Mouse (Mus musculus): ENCODE results near the gene Il9r. TPM values are rescaled to one million over a fixed set of nuclear protein-coding genes. Genes with fewer than 3 reads are reported as not detected.

The Il9r gene
- polyA plus RNA-seq, 2 experiments: 0.21 to 0.54 TPM

DNA sequence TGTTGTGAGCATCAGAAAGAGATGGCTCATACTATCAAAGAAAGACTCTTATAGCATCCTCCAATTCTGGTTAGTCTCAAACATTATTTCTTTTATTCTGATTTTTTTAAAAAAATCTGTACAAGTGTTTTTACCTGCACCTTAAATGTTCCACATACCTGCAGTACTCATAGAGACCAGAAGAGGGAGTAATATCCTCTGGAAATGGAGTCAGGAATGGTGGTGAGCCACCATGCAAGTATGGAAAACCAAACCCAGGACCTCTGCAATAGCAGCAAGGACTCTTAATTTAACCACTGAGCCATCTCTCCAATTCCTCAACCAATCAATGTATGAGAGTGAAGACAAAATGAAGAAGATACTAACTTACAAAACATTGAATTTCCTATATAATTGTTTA is 47.3 kb downstream of the Il9r start:
- no peaks in the 10 kb centered on the region for H3K27me3 ChIP-seq (ENCODE audit: control insufficient read depth, insufficient read depth, low read length)
- no peak for TF ChIP-seq POLR2A (IDR thresholded peaks at IDR 0.05; ENCODE audit: borderline replicate concordance, extremely low read depth, insufficient read depth, insufficient read length)
- no peak for DNase-seq (ENCODE audit: low spot score)

DNA sequence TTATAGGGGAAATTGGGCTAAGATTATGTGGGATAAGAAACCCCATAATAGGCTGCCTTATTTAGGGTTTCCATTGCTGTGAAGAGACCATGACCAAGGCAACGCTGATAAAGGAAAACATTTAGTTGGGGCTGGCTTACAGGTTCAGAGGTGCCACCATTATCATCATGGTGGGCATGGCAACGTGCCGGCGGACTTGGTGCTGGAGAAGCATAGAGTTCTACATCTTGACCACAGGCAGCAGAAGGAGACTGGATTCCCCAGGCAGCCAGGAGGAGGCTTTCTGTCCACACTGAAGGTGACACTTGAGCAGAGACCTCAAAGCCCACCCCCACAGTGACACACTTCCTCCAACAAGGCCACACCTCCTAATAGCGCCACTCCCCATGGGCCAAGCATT is 48.8 kb downstream of the Il9r start:
- Histone ChIP-seq H3K27me3 (ENCODE audit: control insufficient read depth, insufficient read depth, low read length) (no peaks in the 10 kb centered on the region), H3K4me3 (replicated peaks; ENCODE audit: low read length) (no peak overlapping the region), H3K4me2 (replicated peaks; ENCODE audit: low read depth, low read length, severe bottlenecking) (no peak overlapping the region), H3K27ac (replicated peaks; ENCODE audit: low read depth, low read length) (no peak overlapping the region), H3K4me1 (ENCODE audit: control insufficient read depth, insufficient read depth, low read length) (no peaks in the 10 kb centered on the region), H3K9ac (ENCODE audit: low read depth, low read length, severe bottlenecking) (no peak overlapping the region), H3K36me3 (ENCODE audit: control insufficient read depth, insufficient read depth, low read length) (no peaks in the 10 kb centered on the region), H3K9me3 (ENCODE audit: control insufficient read depth, low read length) (no peaks in the 10 kb centered on the region)
- WGBS: 91% methylated on average over 5 of the region's 5 CpGs
- TF ChIP-seq POLR2A (IDR thresholded peaks at IDR 0.05; ENCODE audit: borderline replicate concordance, extremely low read depth, insufficient read depth, insufficient read length): no peak
- ATAC-seq (ENCODE audit: low FRiP score, low read depth) (no peak), DNase-seq (ENCODE audit: low spot score) (no peak)

More for the DNA sequence above, 47.3 kb downstream of the Il9r start:
- Histone ChIP-seq H3K4me2 (replicated peaks; ENCODE audit: low read depth, low read length, severe bottlenecking) (no peak overlapping the region), H3K4me3 (replicated peaks; ENCODE audit: low read length) (no peak overlapping the region), H3K9ac (ENCODE audit: low read depth, low read length, severe bottlenecking) (no peak overlapping the region), H3K36me3 (ENCODE audit: control insufficient read depth, insufficient read depth, low read length) (no peaks in the 10 kb centered on the region), H3K4me1 (ENCODE audit: control insufficient read depth, insufficient read depth, low read length) (no peaks in the 10 kb centered on the region), H3K27ac (replicated peaks; ENCODE audit: low read depth, low read length) (no peak overlapping the region), H3K9me3 (ENCODE audit: control insufficient read depth, low read length) (no peaks in the 10 kb centered on the region)
- ATAC-seq (ENCODE audit: low FRiP score, low read depth): no peak

DNA sequence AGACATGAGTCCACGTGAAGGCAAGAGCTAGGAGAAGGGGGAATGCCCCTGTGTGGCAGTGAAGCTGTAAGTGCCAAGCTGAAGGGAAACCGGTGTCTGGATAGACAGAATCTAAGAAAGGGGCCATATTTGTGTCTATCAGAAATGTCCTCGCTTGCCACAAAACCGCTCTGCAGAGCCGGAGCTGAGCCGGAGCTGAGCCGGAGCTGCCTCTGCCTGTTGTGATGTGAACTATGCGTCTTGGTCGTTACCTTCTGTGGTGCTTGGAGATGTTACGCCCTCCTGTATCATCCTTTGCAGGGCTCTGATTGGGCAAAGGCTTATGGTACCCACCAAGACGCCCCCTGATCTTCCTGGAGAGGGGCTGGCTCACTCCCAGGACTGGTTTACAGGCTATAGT is 50.5 kb downstream of the Il9r start:
- no peaks in the 10 kb centered on the region for H3K27me3 ChIP-seq (ENCODE audit: control insufficient read depth, insufficient read depth, low read length)
- no peaks in the 10 kb centered on the region for H3K9me3 ChIP-seq (ENCODE audit: control insufficient read depth, low read length)
- no peak overlapping the region for H3K9ac ChIP-seq (ENCODE audit: low read depth, low read length, severe bottlenecking)
- ATAC-seq (ENCODE audit: low FRiP score, low read depth) (no peak), DNase-seq (ENCODE audit: low spot score) (no peak)
- no peak overlapping the region for H3K27ac ChIP-seq (replicated peaks; ENCODE audit: low read depth, low read length)
- TF ChIP-seq POLR2A (IDR thresholded peaks at IDR 0.05; ENCODE audit: borderline replicate concordance, extremely low read depth, insufficient read depth, insufficient read length): no peak
- no peak overlapping the region for H3K4me3 ChIP-seq (replicated peaks; ENCODE audit: low read length)
- WGBS: 68% methylated on average over 11 of the region's 11 CpGs
- no peaks in the 10 kb centered on the region for H3K36me3 ChIP-seq (ENCODE audit: control insufficient read depth, insufficient read depth, low read length)
- no peak overlapping the region for H3K4me2 ChIP-seq (replicated peaks; ENCODE audit: low read depth, low read length, severe bottlenecking)
- H3K4me1 ChIP-seq (ENCODE audit: control insufficient read depth, insufficient read depth, low read length): no peaks in the 10 kb centered on the region

DNA sequence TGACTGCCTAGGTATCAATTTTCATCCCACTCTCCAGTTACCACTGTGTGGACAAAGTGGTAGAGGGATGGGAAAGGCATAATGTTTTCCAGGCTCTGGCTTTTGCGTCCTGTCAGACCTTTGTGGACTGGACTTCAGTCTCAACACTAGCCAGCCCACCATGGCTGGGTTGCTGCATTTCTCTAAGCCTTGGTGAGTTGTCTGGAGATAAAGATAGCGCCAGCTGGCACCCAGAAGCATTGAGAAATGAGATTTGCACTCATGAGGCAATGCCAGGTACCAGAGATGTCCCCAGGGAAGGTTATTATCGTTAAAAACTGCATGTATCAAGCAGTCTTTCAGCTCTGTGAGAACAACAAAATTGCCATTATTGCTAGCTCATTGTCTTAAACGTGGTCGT is 57.3 kb downstream of the Il9r start:
- no peak for TF ChIP-seq POLR2A (IDR thresholded peaks at IDR 0.05; ENCODE audit: borderline replicate concordance, extremely low read depth, insufficient read depth, insufficient read length)

DNA sequence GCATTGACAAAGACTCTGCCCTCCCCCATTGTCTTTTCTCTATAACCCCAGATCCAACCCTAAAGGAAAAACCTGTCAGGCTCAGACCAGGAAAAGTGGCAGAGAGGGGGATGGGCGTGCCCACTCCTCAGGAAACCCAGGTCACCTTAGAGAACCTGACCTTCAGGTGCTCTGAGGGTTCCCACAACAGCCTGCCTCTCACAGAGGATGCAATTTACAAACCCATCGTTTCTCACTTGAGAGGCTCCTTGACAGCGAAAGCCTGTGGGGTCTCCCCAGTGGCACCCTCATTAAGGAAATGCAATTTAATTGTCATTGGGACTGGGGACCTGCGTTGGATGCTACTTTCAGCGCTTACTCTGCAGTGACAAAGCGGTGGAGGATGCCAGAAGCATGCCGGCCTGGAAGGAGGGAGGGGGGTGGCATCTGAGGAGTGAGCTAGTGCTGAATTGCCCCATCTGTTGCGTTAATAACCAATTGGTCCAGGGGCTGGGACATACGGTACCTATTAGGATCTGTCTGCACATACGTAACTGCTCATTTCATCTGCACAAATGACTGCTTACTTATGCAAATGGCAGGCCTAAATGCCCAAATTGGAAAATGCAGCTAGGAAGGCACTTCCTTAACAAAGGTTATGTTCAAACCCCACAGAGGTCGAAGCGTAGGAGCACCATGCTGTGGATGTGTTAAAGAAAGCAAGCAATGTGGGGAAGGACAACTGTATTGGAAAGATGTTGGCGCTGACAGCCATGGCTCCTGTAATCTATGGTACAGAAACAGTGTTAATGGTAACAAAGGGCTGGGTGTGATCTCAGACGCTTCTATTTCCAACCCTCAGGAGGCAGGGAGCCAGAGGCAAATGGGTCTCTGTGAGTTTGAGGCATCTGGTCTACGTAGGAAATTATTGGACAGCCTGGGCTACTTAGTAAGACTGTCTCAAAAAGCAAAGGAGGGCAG is 58.2 kb downstream of the Il9r start:
- no peak for TF ChIP-seq POLR2A (IDR thresholded peaks at IDR 0.05; ENCODE audit: borderline replicate concordance, extremely low read depth, insufficient read depth, insufficient read length)
- 36% methylated on average over 15 of the region's 15 CpGs for WGBS
- Histone ChIP-seq H3K27me3 (ENCODE audit: control insufficient read depth, insufficient read depth, low read length) (no peaks in the 10 kb centered on the region), H3K27ac (replicated peaks; ENCODE audit: low read depth, low read length) (no peak overlapping the region), H3K36me3 (ENCODE audit: control insufficient read depth, insufficient read depth, low read length) (no peaks in the 10 kb centered on the region), H3K9ac (ENCODE audit: low read depth, low read length, severe bottlenecking) (no peak overlapping the region), H3K9me3 (ENCODE audit: control insufficient read depth, low read length) (no peaks in the 10 kb centered on the region), H3K4me3 (replicated peaks; ENCODE audit: low read length) (no peak overlapping the region), H3K4me2 (replicated peaks; ENCODE audit: low read depth, low read length, severe bottlenecking) (no peak overlapping the region), H3K4me1 (ENCODE audit: control insufficient read depth, insufficient read depth, low read length) (peaks cover 5% of the 10 kb centered on the region; the same call in 1 of the 2 replicates)
- ATAC-seq (ENCODE audit: low FRiP score, low read depth): no peak
- DNase-seq (ENCODE audit: low spot score): no peak

More for the DNA sequence above, 57.3 kb downstream of the Il9r start:
- H3K4me3 ChIP-seq (replicated peaks; ENCODE audit: low read length): no peak overlapping the region
- H3K4me1 ChIP-seq (ENCODE audit: control insufficient read depth, insufficient read depth, low read length): peaks cover 5% of the 10 kb centered on the region; the same call in 1 of the 2 replicates
- no peak overlapping the region for H3K4me2 ChIP-seq (replicated peaks; ENCODE audit: low read depth, low read length, severe bottlenecking)
- no peaks in the 10 kb centered on the region for H3K27me3 ChIP-seq (ENCODE audit: control insufficient read depth, insufficient read depth, low read length)
- 74% methylated on average over 5 of the region's 5 CpGs for WGBS
- ATAC-seq (ENCODE audit: low FRiP score, low read depth) (no peak), DNase-seq (ENCODE audit: low spot score) (no peak)
- H3K9me3 ChIP-seq (ENCODE audit: control insufficient read depth, low read length): no peaks in the 10 kb centered on the region
- H3K36me3 ChIP-seq (ENCODE audit: control insufficient read depth, insufficient read depth, low read length): no peaks in the 10 kb centered on the region
- H3K9ac ChIP-seq (ENCODE audit: low read depth, low read length, severe bottlenecking): no peak overlapping the region
- H3K27ac ChIP-seq (replicated peaks; ENCODE audit: low read depth, low read length): no peak overlapping the region
